Mouse (Mus musculus): ENCODE measurements at regions not wholly inside any gene's neighbourhood (a gene's known extent, or its start where the extent isn't known, plus 50 kb on each side); places are given as distances from the start of the nearest gene placed in this dataset.

- ATAC-seq, result no peak
Observed at GRCm38 (mm10) chr4:7753931-7754330, 484.9 kb downstream of the Car8 start.

GRCm38 (mm10) chr4:7751208-7751607, 487.6 kb downstream of the Car8 start:
- H3K4me3 ChIP-seq (ENCODE audit: low read depth, low read length), result no peak overlapping the region
- ATAC-seq (no peak), DNase-seq (no peak)
- no peak overlapping the region for H3K4me2 ChIP-seq (ENCODE audit: low read depth)
- no peak for TF ChIP-seq CTCF (IDR thresholded peaks at IDR 0.05; ENCODE audit: low read depth)
- no peaks in the 10 kb centered on the region for H3K36me3 ChIP-seq (ENCODE audit: insufficient read depth)
- H3K9me3 ChIP-seq (ENCODE audit: low read length), result no peaks in the 10 kb centered on the region
- WGBS, result 83% methylated on average over 1 of the region's 1 CpGs
- H3K27ac ChIP-seq (ENCODE audit: low read depth, low read length), result no peak overlapping the region
- no peaks in the 10 kb centered on the region for H3K4me1 ChIP-seq (ENCODE audit: insufficient read depth)
- no peak overlapping the region for H3K9ac ChIP-seq
- no peaks in the 10 kb centered on the region for H3K27me3 ChIP-seq (ENCODE audit: insufficient read depth, low read length)

More at GRCm38 (mm10) chr4:7753931-7754330, 484.9 kb downstream of the Car8 start:
- TF ChIP-seq CTCF (IDR thresholded peaks at IDR 0.05; ENCODE audit: low read depth), result no peak
- H3K9ac ChIP-seq, result no peak overlapping the region
- 84% methylated on average over 4 of the region's 4 CpGs for WGBS
- H3K4me2 ChIP-seq (ENCODE audit: low read depth), result no peak overlapping the region
- no peak for DNase-seq
- no peak overlapping the region for H3K27ac ChIP-seq (ENCODE audit: low read depth, low read length)
- no peaks in the 10 kb centered on the region for H3K4me1 ChIP-seq (ENCODE audit: insufficient read depth)
- no peaks in the 10 kb centered on the region for H3K36me3 ChIP-seq (ENCODE audit: insufficient read depth)
- H3K4me3 ChIP-seq (ENCODE audit: low read depth, low read length), result no peak overlapping the region
- no peaks in the 10 kb centered on the region for H3K9me3 ChIP-seq (ENCODE audit: low read length)
- H3K27me3 ChIP-seq (ENCODE audit: insufficient read depth, low read length), result no peaks in the 10 kb centered on the region

- H3K9ac ChIP-seq, result no peak overlapping the region
- no peak overlapping the region for H3K4me2 ChIP-seq (ENCODE audit: low read depth)
- H3K9me3 ChIP-seq (ENCODE audit: low read length), result no peaks in the 10 kb centered on the region
- DNase-seq (no peak), ATAC-seq (no peak)
- no peaks in the 10 kb centered on the region for H3K4me1 ChIP-seq (ENCODE audit: insufficient read depth)
- H3K36me3 ChIP-seq (ENCODE audit: insufficient read depth), result no peaks in the 10 kb centered on the region
- H3K27me3 ChIP-seq (ENCODE audit: insufficient read depth, low read length), result no peaks in the 10 kb centered on the region
- TF ChIP-seq CTCF (IDR thresholded peaks at IDR 0.05; ENCODE audit: low read depth), result no peak
- no peak overlapping the region for H3K4me3 ChIP-seq (ENCODE audit: low read depth, low read length)
- H3K27ac ChIP-seq (ENCODE audit: low read depth, low read length), result no peak overlapping the region
Observed at GRCm38 (mm10) chr4:7722893-7723292, 515.9 kb downstream of the Car8 start.

GRCm38 (mm10) chr4:7688516-7688915, 550.3 kb downstream of the Car8 start:
- Histone ChIP-seq H3K4me2 (ENCODE audit: low read depth) (no peak overlapping the region), H3K36me3 (ENCODE audit: insufficient read depth) (no peaks in the 10 kb centered on the region), H3K4me3 (ENCODE audit: low read depth, low read length) (no peak overlapping the region), H3K27me3 (ENCODE audit: insufficient read depth, low read length) (no peaks in the 10 kb centered on the region), H3K9me3 (ENCODE audit: low read length) (no peaks in the 10 kb centered on the region), H3K27ac (ENCODE audit: low read depth, low read length) (no peak overlapping the region), H3K9ac (no peak overlapping the region), H3K4me1 (ENCODE audit: insufficient read depth) (no peaks in the 10 kb centered on the region)
- WGBS, result 89% methylated on average over 4 of the region's 4 CpGs
- no peak for TF ChIP-seq CTCF (IDR thresholded peaks at IDR 0.05; ENCODE audit: low read depth)
- no peak for ATAC-seq
- no peak for DNase-seq

- no peak overlapping the region for H3K9ac ChIP-seq
- DNase-seq (no peak), ATAC-seq (no peak)
- no peak overlapping the region for H3K27ac ChIP-seq (ENCODE audit: low read depth, low read length)
- no peak overlapping the region for H3K4me2 ChIP-seq (ENCODE audit: low read depth)
- 77% methylated on average over 1 of the region's 1 CpGs for WGBS
- no peaks in the 10 kb centered on the region for H3K4me1 ChIP-seq (ENCODE audit: insufficient read depth)
- H3K36me3 ChIP-seq (ENCODE audit: insufficient read depth), result no peaks in the 10 kb centered on the region
- no peak overlapping the region for H3K4me3 ChIP-seq (ENCODE audit: low read depth, low read length)
- no peaks in the 10 kb centered on the region for H3K27me3 ChIP-seq (ENCODE audit: insufficient read depth, low read length)
- TF ChIP-seq CTCF (IDR thresholded peaks at IDR 0.05; ENCODE audit: low read depth), result no peak
- H3K9me3 ChIP-seq (ENCODE audit: low read length), result no peaks in the 10 kb centered on the region
Observed at GRCm38 (mm10) chr4:7687231-7687630, 551.6 kb downstream of the Car8 start.

GRCm38 (mm10) chr4:7670795-7671105, 568.1 kb downstream of the Car8 start:
- H3K4me1 ChIP-seq (ENCODE audit: insufficient read depth), result no peaks in the 10 kb centered on the region
- H3K27ac ChIP-seq (ENCODE audit: low read depth, low read length), result no peak overlapping the region
- no peak for TF ChIP-seq CTCF (IDR thresholded peaks at IDR 0.05; ENCODE audit: low read depth)
- no peak overlapping the region for H3K4me2 ChIP-seq (ENCODE audit: low read depth)
- no peak overlapping the region for H3K4me3 ChIP-seq (ENCODE audit: low read depth, low read length)
- ATAC-seq (no peak), DNase-seq (no peak)
- H3K27me3 ChIP-seq (ENCODE audit: insufficient read depth, low read length), result no peaks in the 10 kb centered on the region
- no peak overlapping the region for H3K9ac ChIP-seq
- 92% methylated on average over 4 of the region's 4 CpGs for WGBS
- H3K36me3 ChIP-seq (ENCODE audit: insufficient read depth), result no peaks in the 10 kb centered on the region
- no peaks in the 10 kb centered on the region for H3K9me3 ChIP-seq (ENCODE audit: low read length)

GRCm38 (mm10) chr4:7669992-7670794, 568.6 kb downstream of the Car8 start:
- Histone ChIP-seq H3K36me3 (ENCODE audit: insufficient read depth) (no peaks in the 10 kb centered on the region), H3K4me3 (ENCODE audit: low read depth, low read length) (no peak overlapping the region), H3K9ac (no peak overlapping the region), H3K27me3 (ENCODE audit: insufficient read depth, low read length) (no peaks in the 10 kb centered on the region), H3K27ac (ENCODE audit: low read depth, low read length) (no peak overlapping the region), H3K4me1 (ENCODE audit: insufficient read depth) (no peaks in the 10 kb centered on the region), H3K9me3 (ENCODE audit: low read length) (no peaks in the 10 kb centered on the region), H3K4me2 (ENCODE audit: low read depth) (no peak overlapping the region)
- 67% methylated on average over 4 of the region's 4 CpGs for WGBS
- TF ChIP-seq CTCF (IDR thresholded peaks at IDR 0.05; ENCODE audit: low read depth), result no peak
- no peak for DNase-seq
- ATAC-seq, result no peak
